Mouse (Mus musculus): ENCODE data around the gene Tjap1. TPM values are rescaled to one million over a fixed set of nuclear protein-coding genes. Genes with fewer than 3 reads are reported as not detected.

Tjap1 gene
- polyA plus RNA-seq, 1 experiment from 2014 or later = 26.4 TPM

MicroRNA genes within 50 kb of the gene (microRNA counts, 519-probe panel; counts per million panel counts)
- microRNA mmu-miR-693-3p (not detected), microRNA mmu-miR-693-5p (not detected)

Small RNA genes within 50 kb of the gene (microRNA-seq; reads per million reads assigned to microRNA genes)
- gene Mir693 (ENCODE audit: borderline number of aligned reads) = 1.8 reads per million

Other genes with a start within 250 kb of the Tjap1 start
- 141 and 143 TPM in 2 replicates for gene Mrps18a, start 172.0 kb downstream of the Tjap1 start, polyA plus RNA-seq (2014; fragmentation: Nextera tagmentation; extraction: Ambion mirVana)
- gene Rsph9, start 138.8 kb downstream of the Tjap1 start, polyA plus RNA-seq (2014; fragmentation: Nextera tagmentation; extraction: Ambion mirVana) = 2.0 TPM in 2 replicates
- gene Mad2l1bp, start 129.5 kb downstream of the Tjap1 start, polyA plus RNA-seq (2014; fragmentation: Nextera tagmentation; extraction: Ambion mirVana) = 37.2 and 41.2 TPM in 2 replicates
- 26.1 and 31.1 TPM in 2 replicates for gene Gtpbp2, start 122.0 kb downstream of the Tjap1 start, polyA plus RNA-seq (2014; fragmentation: Nextera tagmentation; extraction: Ambion mirVana)
- gene Polh, start 80.4 kb downstream of the Tjap1 start, polyA plus RNA-seq (2014; fragmentation: Nextera tagmentation; extraction: Ambion mirVana) = 20.9 and 22.3 TPM in 2 replicates
- gene Xpo5, start 80.2 kb downstream of the Tjap1 start, polyA plus RNA-seq (2014; fragmentation: Nextera tagmentation; extraction: Ambion mirVana) = 56.4 and 62.8 TPM in 2 replicates
- 89.3 and 90.4 TPM in 2 replicates for gene Polr1c, start 35.0 kb downstream of the Tjap1 start, polyA plus RNA-seq (2014; fragmentation: Nextera tagmentation; extraction: Ambion mirVana)
- gene Yipf3, start 34.9 kb downstream of the Tjap1 start, polyA plus RNA-seq (2014; fragmentation: Nextera tagmentation; extraction: Ambion mirVana) = 65.6 and 76.7 TPM in 2 replicates
- 0.34 and 0.62 TPM in 2 replicates for gene Lrrc73, start 29.5 kb downstream of the Tjap1 start, polyA plus RNA-seq (2014; fragmentation: Nextera tagmentation; extraction: Ambion mirVana)
- 0.11 and 0.23 TPM in 2 replicates for gene Dlk2, start 14.4 kb upstream of the Tjap1 start, polyA plus RNA-seq (2014; fragmentation: Nextera tagmentation; extraction: Ambion mirVana)
- 3.9 and 4.4 TPM in 2 replicates for gene Abcc10, start 45.3 kb upstream of the Tjap1 start, polyA plus RNA-seq (2014; fragmentation: Nextera tagmentation; extraction: Ambion mirVana)
- gene Zfp318, start 100.7 kb upstream of the Tjap1 start, polyA plus RNA-seq (2014; fragmentation: Nextera tagmentation; extraction: Ambion mirVana) = 5.7 and 6.3 TPM in 2 replicates
- 0.38 and 0.53 TPM in 2 replicates for gene Crip3, start 145.9 kb upstream of the Tjap1 start, polyA plus RNA-seq (2014; fragmentation: Nextera tagmentation; extraction: Ambion mirVana)
- gene Slc22a7, start 155.4 kb upstream of the Tjap1 start, polyA plus RNA-seq (2014; fragmentation: Nextera tagmentation; extraction: Ambion mirVana) = not detected in 2 replicates
- gene Ttbk1, start 204.6 kb upstream of the Tjap1 start, polyA plus RNA-seq (2014; fragmentation: Nextera tagmentation; extraction: Ambion mirVana) = 0.03 and 0.07 TPM in 2 replicates
- gene Dnph1, start 213.7 kb upstream of the Tjap1 start, polyA plus RNA-seq (2014; fragmentation: Nextera tagmentation; extraction: Ambion mirVana) = 63.6 and 65.0 TPM in 2 replicates